Mouse (Mus musculus): ENCODE results near the gene Gm11213. TPM values are rescaled to one million over a fixed set of nuclear protein-coding genes. Genes with fewer than 3 reads are reported as not detected.
A peak's percentile ranks its signal among the peaks of the same experiment; 100 is the strongest.

Gm11213 gene
- polyA plus RNA-seq, 1 experiment from 2014 or later, result not detected

- Histone ChIP-seq H3K4me2 (replicated peaks) (no peak overlapping the region), H3K4me1 (peaks cover 20% of the 10 kb centered on the region), H3K27me3 (no peaks in the 10 kb centered on the region), H3K9me3 (no peaks in the 10 kb centered on the region), H3K36me3 (peaks cover 27% of the 10 kb centered on the region), H3K9ac (no peak overlapping the region; the same call in 1 of the 2 replicates), H3K4me3 (no peak overlapping the region), H3K27ac (peak overlapping the region; percentile 72)
- no peak; the same call in none of the 2 replicates for ATAC-seq (ENCODE audit: low FRiP score, low read depth)
- WGBS, result 23% methylated on average over 7 of the region's 7 CpGs
These were observed 34.8 kb downstream of the Gm11213 start for GRCm38 (mm10) chr4:63570208-63570781.

- H3K4me1 ChIP-seq, result peaks cover 20% of the 10 kb centered on the region
- no peak overlapping the region for H3K4me3 ChIP-seq
- no peak overlapping the region for H3K9ac ChIP-seq
- no peaks in the 10 kb centered on the region for H3K9me3 ChIP-seq
- no peaks in the 10 kb centered on the region for H3K27me3 ChIP-seq
- ATAC-seq (ENCODE audit: low FRiP score, low read depth), result no peak
- peaks cover 32% of the 10 kb centered on the region for H3K36me3 ChIP-seq
- H3K27ac ChIP-seq, result peak overlapping the region; percentile 72; the same call in 1 of the 2 replicates
- no peak overlapping the region for H3K4me2 ChIP-seq (replicated peaks)
- 86% methylated on average over 8 of the region's 8 CpGs for WGBS
These were observed 35.7 kb downstream of the Gm11213 start for GRCm38 (mm10) chr4:63569322-63569721.

GRCm38 (mm10) chr4:63567712-63568390, 37.2 kb downstream of the Gm11213 start:
- Histone ChIP-seq H3K9me3 (no peaks in the 10 kb centered on the region), H3K4me3 (no peak overlapping the region), H3K9ac (no peak overlapping the region), H3K27me3 (no peaks in the 10 kb centered on the region), H3K4me1 (peaks cover 20% of the 10 kb centered on the region), H3K4me2 (replicated peaks) (no peak overlapping the region), H3K36me3 (peaks cover 27% of the 10 kb centered on the region), H3K27ac (no peak overlapping the region)
- no peak for ATAC-seq (ENCODE audit: low FRiP score, low read depth)
- 86% methylated on average over 9 of the region's 10 CpGs for WGBS

GRCm38 (mm10) chr4:63562742-63563141, 42.3 kb downstream of the Gm11213 start:
- Histone ChIP-seq H3K27ac (no peak overlapping the region), H3K4me2 (replicated peaks) (no peak overlapping the region), H3K9ac (0 out of 2 replicates have a peak overlapping the region, but pooled peaks have one; percentile 15), H3K4me1 (peaks cover 33% of the 10 kb centered on the region), H3K36me3 (peaks cover 13% of the 10 kb centered on the region), H3K9me3 (no peaks in the 10 kb centered on the region), H3K27me3 (no peaks in the 10 kb centered on the region), H3K4me3 (no peak overlapping the region)
- WGBS, result 88% methylated on average over 4 of the region's 4 CpGs
- ATAC-seq (ENCODE audit: low FRiP score, low read depth), result no peak

GRCm38 (mm10) chr4:63561861-63562675, 43.0 kb downstream of the Gm11213 start:
- Histone ChIP-seq H3K4me3 (no peak overlapping the region), H3K27ac (no peak overlapping the region), H3K4me1 (peaks cover 40% of the 10 kb centered on the region), H3K9me3 (no peaks in the 10 kb centered on the region), H3K4me2 (replicated peaks) (no peak overlapping the region), H3K36me3 (peaks cover 13% of the 10 kb centered on the region), H3K27me3 (no peaks in the 10 kb centered on the region), H3K9ac (0 out of 2 replicates have a peak overlapping the region, but pooled peaks have one; percentile 15)
- ATAC-seq (ENCODE audit: low FRiP score, low read depth), result no peak
- WGBS, result 76% methylated on average over 7 of the region's 7 CpGs

- WGBS, result 73% methylated on average over 8 of the region's 8 CpGs
- Histone ChIP-seq H3K9me3 (no peaks in the 10 kb centered on the region), H3K4me2 (replicated peaks) (peak overlapping the region; percentile 74; the same call in 1 of the 2 replicates), H3K36me3 (peaks cover 11% of the 10 kb centered on the region; the same call in 1 of the 2 replicates), H3K9ac (no peak overlapping the region), H3K4me1 (peaks cover 45% of the 10 kb centered on the region), H3K27ac (no peak overlapping the region), H3K4me3 (no peak overlapping the region), H3K27me3 (no peaks in the 10 kb centered on the region)
- no peak for ATAC-seq (ENCODE audit: low FRiP score, low read depth)
These were observed 45.0 kb downstream of the Gm11213 start for GRCm38 (mm10) chr4:63560079-63560478.

GRCm38 (mm10) chr4:63559127-63559697, 45.8 kb downstream of the Gm11213 start:
- Histone ChIP-seq H3K4me2 (replicated peaks) (peak overlapping the region; percentile 74), H3K4me1 (peaks cover 45% of the 10 kb centered on the region), H3K9ac (peak overlapping the region; percentile 88), H3K27ac (peak overlapping the region; percentile 48; the same call in 1 of the 2 replicates), H3K36me3 (0 out of 2 replicates have a peak, but pooled peaks cover 12% of the 10 kb centered on the region), H3K9me3 (no peaks in the 10 kb centered on the region), H3K4me3 (peak overlapping the region; percentile 64), H3K27me3 (no peaks in the 10 kb centered on the region)
- 0 out of 2 replicates have a peak, but pooled peaks have one; percentile 17 for ATAC-seq (ENCODE audit: low FRiP score, low read depth)
- 33% methylated on average over 9 of the region's 9 CpGs for WGBS

- ATAC-seq (ENCODE audit: low FRiP score, low read depth), result peak; percentile 82
- peak within 1 kb of the TSS; percentile 64 for H3K4me3 ChIP-seq
- H3K36me3 ChIP-seq, result peaks cover 16% of the 10 kb centered on the region
- H3K27ac ChIP-seq, result peak within 1 kb of the TSS; percentile 48; the same call in 1 of the 2 replicates
- peaks cover 45% of the 10 kb centered on the region for H3K4me1 ChIP-seq
- H3K9me3 ChIP-seq, result no peaks in the 10 kb centered on the region
- H3K9ac ChIP-seq, result peak within 1 kb of the TSS; percentile 88
- H3K27me3 ChIP-seq, result no peaks in the 10 kb centered on the region
- peak within 1 kb of the TSS; percentile 74 for H3K4me2 ChIP-seq (replicated peaks)
- WGBS, result under 1% methylated on average over 60 of the region's 81 CpGs
These were observed 46.5 kb downstream of the Gm11213 start, which contains the start of gene Tmem268 for GRCm38 (mm10) chr4:63558407-63559081. TSS of gene Tmem268 (plus strand) at chr4:63558781.

- Histone ChIP-seq H3K9ac (peak overlapping the region; percentile 88), H3K4me1 (peaks cover 44% of the 10 kb centered on the region), H3K4me3 (0 out of 2 replicates have a peak overlapping the region, but pooled peaks have one; percentile 64), H3K36me3 (peaks cover 26% of the 10 kb centered on the region), H3K9me3 (no peaks in the 10 kb centered on the region), H3K4me2 (replicated peaks) (peak overlapping the region; percentile 74), H3K27me3 (no peaks in the 10 kb centered on the region), H3K27ac (no peak overlapping the region)
- WGBS, result 37% methylated on average over 16 of the region's 16 CpGs
- ATAC-seq (ENCODE audit: low FRiP score, low read depth), result no peak
These were observed 47.7 kb downstream of the Gm11213 start for GRCm38 (mm10) chr4:63557124-63558059.

GRCm38 (mm10) chr4:63556665-63557064, 48.4 kb downstream of the Gm11213 start:
- H3K27me3 ChIP-seq, result no peaks in the 10 kb centered on the region
- H3K27ac ChIP-seq, result no peak overlapping the region
- H3K4me2 ChIP-seq (replicated peaks), result no peak overlapping the region
- WGBS, result 71% methylated on average over 5 of the region's 5 CpGs
- H3K9ac ChIP-seq, result no peak overlapping the region
- H3K36me3 ChIP-seq, result peaks cover 33% of the 10 kb centered on the region
- H3K4me3 ChIP-seq, result no peak overlapping the region
- H3K4me1 ChIP-seq, result peaks cover 42% of the 10 kb centered on the region
- ATAC-seq (ENCODE audit: low FRiP score, low read depth), result no peak
- H3K9me3 ChIP-seq, result no peaks in the 10 kb centered on the region
